Mouse (Mus musculus): Measurements from ENCODE around the gene Wdr20.

Wdr20 gene

GRCm38 (mm10) chr12:110782278-110782677 is 44.5 kb downstream of the Wdr20 start:
- no peak for DNase-seq

- DNase-seq, result no peak
These were observed 46.5 kb downstream of the Wdr20 start for GRCm38 (mm10) chr12:110784211-110784610.

GRCm38 (mm10) chr12:110786243-110786642 is 48.5 kb downstream of the Wdr20 start:
- no peak for DNase-seq

GRCm38 (mm10) chr12:110790580-110790979 is 52.8 kb downstream of the Wdr20 start:
- DNase-seq, result no peak

GRCm38 (mm10) chr12:110791026-110791425 is 53.3 kb downstream of the Wdr20 start:
- DNase-seq, result no peak

GRCm38 (mm10) chr12:110795035-110795434 is 57.3 kb downstream of the Wdr20 start:
- no peak for DNase-seq

GRCm38 (mm10) chr12:110796748-110797147 is 59.0 kb downstream of the Wdr20 start:
- DNase-seq, result no peak

- no peak for DNase-seq
These were observed 59.5 kb downstream of the Wdr20 start for GRCm38 (mm10) chr12:110797202-110797601.

- DNase-seq, result no peak
These were observed 60.2 kb downstream of the Wdr20 start for GRCm38 (mm10) chr12:110797842-110798431.

- no peak for DNase-seq
These were observed 61.5 kb downstream of the Wdr20 start for GRCm38 (mm10) chr12:110799226-110799625.

- DNase-seq, result no peak
These were observed 64.2 kb downstream of the Wdr20 start for GRCm38 (mm10) chr12:110801876-110802464.

GRCm38 (mm10) chr12:110802674-110803297 is 65.0 kb downstream of the Wdr20 start:
- no peak for DNase-seq

GRCm38 (mm10) chr12:110804261-110804660 is 66.5 kb downstream of the Wdr20 start:
- DNase-seq, result no peak

- no peak for DNase-seq
These were observed 68.7 kb downstream of the Wdr20 start for GRCm38 (mm10) chr12:110806301-110806970.

- no peak for DNase-seq
These were observed 70.7 kb downstream of the Wdr20 start for GRCm38 (mm10) chr12:110808430-110808829.

GRCm38 (mm10) chr12:110808848-110809247 is 71.1 kb downstream of the Wdr20 start:
- no peak for DNase-seq

GRCm38 (mm10) chr12:110813132-110813531 is 75.4 kb downstream of the Wdr20 start:
- no peak for DNase-seq

- DNase-seq, result no peak
These were observed 75.9 kb downstream of the Wdr20 start for GRCm38 (mm10) chr12:110813624-110814023.

- DNase-seq, result no peak
These were observed 77.2 kb downstream of the Wdr20 start for GRCm38 (mm10) chr12:110814924-110815323.

GRCm38 (mm10) chr12:110816833-110817232 is 79.1 kb downstream of the Wdr20 start:
- DNase-seq, result no peak

- DNase-seq, result no peak
These were observed 81.6 kb downstream of the Wdr20 start for GRCm38 (mm10) chr12:110819367-110819766.

- DNase-seq, result no peak
These were observed 84.0 kb downstream of the Wdr20 start for GRCm38 (mm10) chr12:110821787-110822186.

GRCm38 (mm10) chr12:110822366-110822765 is 84.6 kb downstream of the Wdr20 start:
- no peak for DNase-seq

- no peak for DNase-seq
These were observed 91.2 kb downstream of the Wdr20 start for GRCm38 (mm10) chr12:110828908-110829307.

Measured in thymus, postnatal 14 days (tissue).